In genomic region chr14:30590041-30590645, GRCm38 (mm10) we compare ENCODE assay signal across 13 mouse cellular contexts.
"Had no signal": no experiment of that assay in that cellular context is flagged by ENCODE, and none has a peak within 500 bp of the region (broad histone marks: within the 10 kb centered on the region; RNA-seq: fewer than 3 reads in every experiment).

No protein-coding gene starts in this region.

- ATAC-seq: intestine, postnatal 0 days; lung, postnatal 0 days had no signal

- H3K9me3 ChIP-seq: limb, embryonic 10.5 days; liver, embryonic 15.5 days had no signal

- H3K27ac ChIP-seq: layer of hippocampus, adult 2 months; limb, embryonic 10.5 days; liver, embryonic 15.5 days had no signal

- H3K27me3 ChIP-seq: liver, embryonic 15.5 days had no signal

- DNase-seq: kidney, adult 9 months; kidney, postnatal 25 days; lung, adult 2 months; lung, postnatal 36 days; right cerebral cortex, adult 18-20 months; right cerebral cortex, postnatal 25 days; thymus, postnatal 4 days had no signal

- H3K4me3 ChIP-seq: layer of hippocampus, adult 2 months; limb, embryonic 10.5 days; liver, embryonic 15.5 days had no signal

- H3K36me3 ChIP-seq: liver, embryonic 15.5 days had no signal

- H3K9ac ChIP-seq: liver, embryonic 15.5 days had no signal

- H3K4me2 ChIP-seq: liver, embryonic 11.5 days; liver, embryonic 15.5 days had no signal
